Mouse (Mus musculus) kidney, embryonic 16.5 days (tissue): ENCODE data around the gene Nme9. TPM values are rescaled to one million over a fixed set of nuclear protein-coding genes. Genes with fewer than 3 reads are reported as not detected.
A peak's percentile ranks its signal among the peaks of the same experiment; 100 is the strongest.

Experiments used
- ATAC-seq: fragments of 200-750 bp; cut with Nextera tagmentation; 2 replicates; pipeline ENCODE4 v1.8.0; 2017; ENCODE audit warnings: moderate TSS enrichment; ENCODE audit not compliant: low FRiP score, low TSS enrichment
- H3K27ac ChIP-seq: fragments of 300-500 bp; sonication (generic); 2 replicates; pipeline ENCODE4 v1.5.1; 2014; ENCODE audit warnings: low read length
- H3K27me3 ChIP-seq: fragments of 300-500 bp; sonication (generic); 2 replicates; pipeline ENCODE4 v1.6.1; 2014; ENCODE audit warnings: low read length, control low read depth, mixed read lengths; ENCODE audit not compliant: insufficient read depth
- H3K36me3 ChIP-seq: fragments of 300-500 bp; sonication (generic); 2 replicates; pipeline ENCODE4 v1.6.1; 2014; ENCODE audit warnings: low read length, control low read depth, mixed read lengths; ENCODE audit not compliant: insufficient read depth
- H3K4me1 ChIP-seq: fragments of 300-500 bp; sonication (generic); 2 replicates; pipeline ENCODE4 v1.6.1; 2014; ENCODE audit warnings: low read length, control low read depth, mixed read lengths; ENCODE audit not compliant: insufficient read depth
- H3K4me2 ChIP-seq: fragments of 300-500 bp; sonication (generic); replicated peaks from 2 replicates; pipeline ENCODE4 v1.6.1; 2014; ENCODE audit warnings: low read depth, low read length
- H3K4me3 ChIP-seq: fragments of 300-500 bp; sonication (generic); 2 replicates; pipeline ENCODE4 v1.5.1; 2014; ENCODE audit warnings: mild to moderate bottlenecking, low read length
- H3K9ac ChIP-seq: fragments of 300-500 bp; sonication (generic); replicated peaks from 2 replicates; pipeline ENCODE4 v1.6.1; 2014; ENCODE audit warnings: low read length
- H3K9me3 ChIP-seq: fragments of 300-500 bp; sonication (generic); 2 replicates; pipeline ENCODE4 v1.6.1; 2016; ENCODE audit warnings: low read length, control low read depth
- WGBS: fragments of 180-500 bp; shearing (Covaris S2); extraction: QIAGEN DNeasy Blood & Tissue Kit; methylation state at CpG from one replicate; pipeline ENCODE4 v1.1.7; 2014; 5-methylcytosine and 5-hydroxymethylcytosine counted together
- polyA plus RNA-seq: library from polyadenylated mRNA; unstranded; fragments of >200 nt; fragmentation: Nextera tagmentation; extraction: Ambion mirVana; gene quantifications from 2 replicates; pipeline ENCODE4 v1.2.1, GENCODE M21; 2015

Nme9 gene
- polyA plus RNA-seq, 1 experiment from 2014 or later: not detected

GRCm38 (mm10) chr9:99434892-99435618, 16.2 kb upstream of the Nme9 start:
- Histone ChIP-seq H3K9me3 (no peaks in the 10 kb centered on the region), H3K9ac (peak overlapping the region; percentile 78), H3K27ac (peak overlapping the region; percentile 68), H3K4me3 (peak overlapping the region; percentile 74), H3K27me3 (peaks cover 24% of the 10 kb centered on the region), H3K36me3 (no peaks in the 10 kb centered on the region), H3K4me2 (peak overlapping the region; percentile 93), H3K4me1 (peaks cover 27% of the 10 kb centered on the region)
- 23% methylated on average over 14 of the region's 14 CpGs for WGBS
- peak; percentile 37; the same call in 1 of the 2 replicates for ATAC-seq

- peak overlapping the region; percentile 68 for H3K27ac ChIP-seq
- peaks cover 27% of the 10 kb centered on the region for H3K4me1 ChIP-seq
- no peaks in the 10 kb centered on the region for H3K36me3 ChIP-seq
- peaks cover 24% of the 10 kb centered on the region for H3K27me3 ChIP-seq
- H3K9me3 ChIP-seq: no peaks in the 10 kb centered on the region
- H3K9ac ChIP-seq: peak overlapping the region; percentile 78
- H3K4me3 ChIP-seq: peak overlapping the region; percentile 74
- peak; percentile 58 for ATAC-seq
- whole genome bisulfite sequencing: 17% methylated on average over 16 of the region's 16 CpGs
- peak overlapping the region; percentile 93 for H3K4me2 ChIP-seq
Measured at GRCm38 (mm10) chr9:99435619-99436181, 15.6 kb upstream of the Nme9 start.

- Histone ChIP-seq H3K27me3 (peaks cover 24% of the 10 kb centered on the region), H3K4me2 (peak overlapping the region; percentile 93), H3K27ac (peak overlapping the region; percentile 66; the same call in 1 of the 2 replicates), H3K9ac (peak overlapping the region; percentile 78), H3K4me3 (peak overlapping the region; percentile 74), H3K36me3 (no peaks in the 10 kb centered on the region), H3K4me1 (peaks cover 27% of the 10 kb centered on the region), H3K9me3 (no peaks in the 10 kb centered on the region)
- ATAC-seq: peak; percentile 79
- under 1% methylated on average over 66 of the region's 86 CpGs for WGBS
Measured at GRCm38 (mm10) chr9:99436182-99437030, 14.9 kb upstream of the Nme9 start.

- Histone ChIP-seq H3K4me1 (peaks cover 27% of the 10 kb centered on the region), H3K27ac (peak within 1 kb of the TSS; percentile 66; the same call in 1 of the 2 replicates), H3K9ac (peak within 1 kb of the TSS; percentile 78), H3K9me3 (no peaks in the 10 kb centered on the region), H3K4me2 (peak within 1 kb of the TSS; percentile 93), H3K4me3 (peak within 1 kb of the TSS; percentile 74), H3K27me3 (peaks cover 24% of the 10 kb centered on the region), H3K36me3 (no peaks in the 10 kb centered on the region)
- 20% methylated on average over 27 of the region's 27 CpGs for WGBS
- ATAC-seq: no peak
Measured at GRCm38 (mm10) chr9:99437031-99437764, 14.1 kb upstream of the Nme9 start, which contains the start of gene Mras. TSS of gene Mras (minus strand) at chr9:99437381.

GRCm38 (mm10) chr9:99437781-99438565, 13.3 kb upstream of the Nme9 start:
- H3K27ac ChIP-seq: no peak overlapping the region
- no peak for ATAC-seq
- no peaks in the 10 kb centered on the region for H3K36me3 ChIP-seq
- H3K27me3 ChIP-seq: peaks cover 24% of the 10 kb centered on the region
- H3K9me3 ChIP-seq: no peaks in the 10 kb centered on the region
- H3K4me1 ChIP-seq: peaks cover 27% of the 10 kb centered on the region
- 82% methylated on average over 12 of the region's 12 CpGs for WGBS
- H3K4me3 ChIP-seq: no peak overlapping the region
- H3K9ac ChIP-seq: no peak overlapping the region
- no peak overlapping the region for H3K4me2 ChIP-seq

- ATAC-seq: no peak
- 48% methylated on average over 8 of the region's 8 CpGs for WGBS
Measured at GRCm38 (mm10) chr9:99439064-99439463, 12.2 kb upstream of the Nme9 start.

GRCm38 (mm10) chr9:99440941-99441340, 10.3 kb upstream of the Nme9 start:
- peaks cover 15% of the 10 kb centered on the region; the same call in 1 of the 2 replicates for H3K4me1 ChIP-seq
- H3K36me3 ChIP-seq: no peaks in the 10 kb centered on the region
- no peak overlapping the region for H3K9ac ChIP-seq
- no peak overlapping the region for H3K27ac ChIP-seq
- no peaks in the 10 kb centered on the region for H3K9me3 ChIP-seq
- ATAC-seq: no peak
- H3K4me3 ChIP-seq: no peak overlapping the region
- no peak overlapping the region for H3K4me2 ChIP-seq
- WGBS: 89% methylated on average over 5 of the region's 5 CpGs
- H3K27me3 ChIP-seq: peaks cover 24% of the 10 kb centered on the region

More at GRCm38 (mm10) chr9:99439064-99439463, 12.2 kb upstream of the Nme9 start:
- H3K36me3 ChIP-seq: no peaks in the 10 kb centered on the region
- no peak overlapping the region for H3K27ac ChIP-seq
- H3K4me1 ChIP-seq: peaks cover 27% of the 10 kb centered on the region
- H3K4me3 ChIP-seq: no peak overlapping the region
- H3K27me3 ChIP-seq: peaks cover 24% of the 10 kb centered on the region
- no peak overlapping the region for H3K4me2 ChIP-seq
- no peak overlapping the region for H3K9ac ChIP-seq
- no peaks in the 10 kb centered on the region for H3K9me3 ChIP-seq

GRCm38 (mm10) chr9:99441647-99442433, 9.4 kb upstream of the Nme9 start:
- WGBS: 96% methylated on average over 4 of the region's 4 CpGs
- Histone ChIP-seq H3K9ac (no peak overlapping the region), H3K4me1 (peaks cover 13% of the 10 kb centered on the region; the same call in 1 of the 2 replicates), H3K4me2 (no peak overlapping the region), H3K9me3 (no peaks in the 10 kb centered on the region), H3K27ac (no peak overlapping the region), H3K27me3 (peaks cover 24% of the 10 kb centered on the region), H3K4me3 (no peak overlapping the region), H3K36me3 (no peaks in the 10 kb centered on the region)
- ATAC-seq: peak; percentile 23; the same call in 1 of the 2 replicates
